Mouse (Mus musculus): ENCODE results near the gene Pth2r. TPM values are rescaled to one million over a fixed set of nuclear protein-coding genes. Genes with fewer than 3 reads are reported as not detected.
A peak's percentile ranks its signal among the peaks of the same experiment; 100 is the strongest.

Pth2r gene
- polyA plus RNA-seq, 1 experiment from 2014 or later: not detected

DNA sequence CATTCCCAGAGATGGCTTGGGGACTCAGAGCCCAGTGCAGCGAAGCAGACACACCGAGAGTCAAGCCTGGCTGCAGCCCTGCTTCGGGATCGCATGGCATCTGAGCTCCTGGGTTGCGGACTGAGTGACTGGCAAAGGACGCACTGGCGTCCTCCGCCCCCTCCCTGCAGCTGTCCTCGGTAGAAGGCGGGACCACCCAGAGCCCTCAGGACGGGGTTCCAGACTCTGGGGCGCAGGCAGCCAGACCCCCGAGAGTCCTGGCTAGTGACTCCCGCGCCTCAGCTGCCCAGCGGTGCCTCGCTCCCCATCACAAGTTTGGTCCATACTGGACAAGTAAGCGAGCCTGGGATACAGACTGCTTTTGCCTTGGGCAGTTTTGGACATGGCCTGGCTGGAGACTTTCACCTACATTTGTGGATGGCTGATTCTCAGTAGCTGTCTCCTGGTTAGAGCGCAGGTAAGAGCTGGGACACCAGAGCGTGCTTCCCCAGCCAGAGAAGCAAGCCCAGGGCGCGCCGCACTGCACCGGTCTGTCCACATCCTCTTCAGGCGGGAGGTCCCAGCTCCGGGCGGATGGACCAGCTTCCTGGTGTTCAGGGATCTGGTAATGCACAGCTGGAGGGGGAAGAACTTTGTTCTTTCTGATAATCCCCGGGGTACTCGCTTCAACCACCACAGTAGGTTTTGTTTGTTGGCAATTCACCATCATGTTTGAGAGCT lies 29.5 kb downstream of the Pth2r start:
- H3K9me3 ChIP-seq (replicated peaks; ENCODE audit: low read length): no peaks in the 10 kb centered on the region
- 1% methylated on average over 28 of the region's 29 CpGs for WGBS
- ATAC-seq (replicated peaks; ENCODE audit: low FRiP score, low read depth) (peak; percentile 52; the same call in 1 of the 2 replicates), DNase-seq (ENCODE audit: low spot score) (peak; percentile 12)
- H3K4me3 ChIP-seq (replicated peaks; ENCODE audit: low read depth, low read length): peak overlapping the region; percentile 8; the same call in 1 of the 2 replicates
- H3K4me1 ChIP-seq (replicated peaks; ENCODE audit: insufficient read depth, low read length): peaks cover 4% of the 10 kb centered on the region; the same call in 1 of the 2 replicates
- H3K36me3 ChIP-seq (ENCODE audit: insufficient read depth, low read length): no peaks in the 10 kb centered on the region
- no peak for TF ChIP-seq CTCF (IDR thresholded peaks at IDR 0.05; ENCODE audit: low read depth)
- no peak overlapping the region for H3K27ac ChIP-seq
- H3K4me2 ChIP-seq (ENCODE audit: low read length): peak overlapping the region; percentile 37
- H3K27me3 ChIP-seq (ENCODE audit: insufficient read depth, low read length): peaks cover 3% of the 10 kb centered on the region; the same call in 1 of the 2 replicates
- no peak overlapping the region for H3K9ac ChIP-seq (ENCODE audit: low read depth, low read length)

DNA sequence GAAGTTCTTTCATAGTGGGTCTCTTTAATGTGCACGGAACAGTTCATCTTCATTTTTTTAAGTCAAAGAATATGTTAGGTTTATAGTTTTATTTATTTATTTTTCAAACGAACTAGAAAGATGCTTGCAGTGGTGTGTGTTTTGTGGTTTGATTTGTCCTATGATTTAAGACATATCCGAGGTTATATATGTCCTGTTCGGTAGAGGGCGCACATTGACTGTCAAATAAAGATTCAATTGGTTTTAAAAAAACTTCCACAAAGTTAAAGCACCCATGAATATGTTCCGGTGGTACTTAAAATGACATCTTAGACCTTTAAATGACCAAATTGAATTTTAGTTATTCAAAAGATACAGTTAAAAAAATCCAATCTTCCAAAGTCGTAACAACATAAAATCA lies 30.3 kb downstream of the Pth2r start:
- Histone ChIP-seq H3K9me3 (replicated peaks; ENCODE audit: low read length) (no peaks in the 10 kb centered on the region), H3K36me3 (ENCODE audit: insufficient read depth, low read length) (no peaks in the 10 kb centered on the region), H3K27ac (no peak overlapping the region), H3K27me3 (ENCODE audit: insufficient read depth, low read length) (peaks cover 3% of the 10 kb centered on the region; the same call in 1 of the 2 replicates), H3K9ac (ENCODE audit: low read depth, low read length) (no peak overlapping the region), H3K4me1 (replicated peaks; ENCODE audit: insufficient read depth, low read length) (peaks cover 4% of the 10 kb centered on the region; the same call in 1 of the 2 replicates), H3K4me3 (replicated peaks; ENCODE audit: low read depth, low read length) (no peak overlapping the region), H3K4me2 (ENCODE audit: low read length) (peak overlapping the region; percentile 37; the same call in 1 of the 2 replicates)
- ATAC-seq (replicated peaks; ENCODE audit: low FRiP score, low read depth) (no peak), DNase-seq (ENCODE audit: low spot score) (peak; percentile 80)
- 13% methylated on average over 7 of the region's 7 CpGs for WGBS
- peak; percentile 79 for TF ChIP-seq CTCF (IDR thresholded peaks at IDR 0.05; ENCODE audit: low read depth)

GRCm38 (mm10) chr1:65312896-65313295 lies 31.0 kb downstream of the Pth2r start:
- Histone ChIP-seq H3K36me3 (ENCODE audit: insufficient read depth, low read length) (no peaks in the 10 kb centered on the region), H3K4me3 (replicated peaks; ENCODE audit: low read depth, low read length) (no peak overlapping the region), H3K4me1 (replicated peaks; ENCODE audit: insufficient read depth, low read length) (peaks cover 4% of the 10 kb centered on the region; the same call in 1 of the 2 replicates), H3K9ac (ENCODE audit: low read depth, low read length) (no peak overlapping the region), H3K9me3 (replicated peaks; ENCODE audit: low read length) (no peaks in the 10 kb centered on the region), H3K4me2 (ENCODE audit: low read length) (no peak overlapping the region), H3K27ac (no peak overlapping the region), H3K27me3 (ENCODE audit: insufficient read depth, low read length) (peaks cover 3% of the 10 kb centered on the region; the same call in 1 of the 2 replicates)
- TF ChIP-seq CTCF (IDR thresholded peaks at IDR 0.05; ENCODE audit: low read depth): peak; percentile 50; the same call in 1 of the 2 replicates
- DNase-seq (ENCODE audit: low spot score): no peak
- WGBS: 69% methylated on average over 2 of the region's 2 CpGs
- ATAC-seq (replicated peaks; ENCODE audit: low FRiP score, low read depth): no peak

- ATAC-seq (replicated peaks; ENCODE audit: low FRiP score, low read depth) (no peak), DNase-seq (ENCODE audit: low spot score) (no peak)
- TF ChIP-seq CTCF (IDR thresholded peaks at IDR 0.05; ENCODE audit: low read depth): no peak
- 65% methylated on average over 13 of the region's 13 CpGs for WGBS
- Histone ChIP-seq H3K36me3 (ENCODE audit: insufficient read depth, low read length) (no peaks in the 10 kb centered on the region), H3K4me1 (replicated peaks; ENCODE audit: insufficient read depth, low read length) (peaks cover 4% of the 10 kb centered on the region; the same call in 1 of the 2 replicates), H3K27me3 (ENCODE audit: insufficient read depth, low read length) (peaks cover 3% of the 10 kb centered on the region; the same call in 1 of the 2 replicates), H3K9ac (ENCODE audit: low read depth, low read length) (no peak overlapping the region), H3K27ac (no peak overlapping the region), H3K9me3 (replicated peaks; ENCODE audit: low read length) (no peaks in the 10 kb centered on the region), H3K4me2 (ENCODE audit: low read length) (no peak overlapping the region), H3K4me3 (replicated peaks; ENCODE audit: low read depth, low read length) (no peak overlapping the region)
Measured at GRCm38 (mm10) chr1:65314054-65315021, 32.5 kb downstream of the Pth2r start.

- 89% methylated on average over 8 of the region's 8 CpGs for WGBS
- Histone ChIP-seq H3K9me3 (replicated peaks; ENCODE audit: low read length) (no peaks in the 10 kb centered on the region), H3K4me3 (replicated peaks; ENCODE audit: low read depth, low read length) (no peak overlapping the region), H3K27ac (no peak overlapping the region), H3K27me3 (ENCODE audit: insufficient read depth, low read length) (peaks cover 3% of the 10 kb centered on the region; the same call in 1 of the 2 replicates), H3K36me3 (ENCODE audit: insufficient read depth, low read length) (no peaks in the 10 kb centered on the region), H3K4me2 (ENCODE audit: low read length) (no peak overlapping the region), H3K4me1 (replicated peaks; ENCODE audit: insufficient read depth, low read length) (peaks cover 4% of the 10 kb centered on the region; the same call in 1 of the 2 replicates), H3K9ac (ENCODE audit: low read depth, low read length) (no peak overlapping the region)
- TF ChIP-seq CTCF (IDR thresholded peaks at IDR 0.05; ENCODE audit: low read depth): no peak
- ATAC-seq (replicated peaks; ENCODE audit: low FRiP score, low read depth): no peak
- no peak for DNase-seq (ENCODE audit: low spot score)
Measured at GRCm38 (mm10) chr1:65315022-65315407, 33.2 kb downstream of the Pth2r start.

- Histone ChIP-seq H3K27ac (no peak overlapping the region), H3K9ac (ENCODE audit: low read depth, low read length) (no peak overlapping the region), H3K4me3 (replicated peaks; ENCODE audit: low read depth, low read length) (no peak overlapping the region), H3K27me3 (ENCODE audit: insufficient read depth, low read length) (no peaks in the 10 kb centered on the region), H3K4me1 (replicated peaks; ENCODE audit: insufficient read depth, low read length) (no peaks in the 10 kb centered on the region), H3K9me3 (replicated peaks; ENCODE audit: low read length) (no peaks in the 10 kb centered on the region), H3K36me3 (ENCODE audit: insufficient read depth, low read length) (no peaks in the 10 kb centered on the region), H3K4me2 (ENCODE audit: low read length) (no peak overlapping the region)
- ATAC-seq (replicated peaks; ENCODE audit: low FRiP score, low read depth) (no peak), DNase-seq (ENCODE audit: low spot score) (no peak)
- WGBS: 87% methylated on average over 5 of the region's 5 CpGs
- TF ChIP-seq CTCF (IDR thresholded peaks at IDR 0.05; ENCODE audit: low read depth): no peak
Measured at GRCm38 (mm10) chr1:65334026-65334425, 52.2 kb downstream of the Pth2r start.
